Comparison of ENCODE assay signal across 8 mouse cellular contexts in genomic region chr3:56181991-56182370, GRCm38 (mm10). TPM values are rescaled to one million over a fixed set of nuclear protein-coding genes. Genes with fewer than 3 reads are reported as not detected.
DNase-seq lines count a peak whose midpoint lies in the region; ATAC-seq lines count a peak whose summit lies in the region.

No protein-coding gene starts in this region.

- peak overlapping the region; percentile 92 for H3K27ac ChIP-seq in heart, embryonic 13.5 days (replicated peaks)
- H3K27ac ChIP-seq in heart, embryonic 16.5 days (ENCODE audit: low read length), result peak overlapping the region; percentile 88; the same call in 1 of the 2 replicates
- peak overlapping the region; percentile 98 for H3K27ac ChIP-seq in midbrain, embryonic 10.5 days (replicated peaks)

- no peaks in the 10 kb centered on the region for H3K27me3 ChIP-seq in heart, embryonic 13.5 days (replicated peaks)
- H3K27me3 ChIP-seq in heart, embryonic 16.5 days (ENCODE audit: control insufficient read depth, insufficient read depth, low read length), result no peaks in the 10 kb centered on the region
- peaks cover 18% of the 10 kb centered on the region for H3K27me3 ChIP-seq in midbrain, embryonic 10.5 days (ENCODE audit: low read depth, poor library complexity, severe bottlenecking)

- no peak for ATAC-seq in heart, embryonic 13.5 days (ENCODE audit: extremely low read depth, insufficient number of reproducible peaks, low FRiP score, low TSS enrichment)
- no peak for ATAC-seq in heart, embryonic 16.5 days (replicated peaks; ENCODE audit: extremely low read depth, insufficient read depth, low FRiP score)

- intact Hi-C loops in heart, postnatal 36 days (cut with DNase I), result loop anchor here (5.0 to 10.0 kb wide), 2 partner anchors 105 to 573 kb away; no protein-coding TSS in a partner anchor

- H3K4me3 ChIP-seq in heart, embryonic 13.5 days, result peak overlapping the region; percentile 94
- peak overlapping the region; percentile 91 for H3K4me3 ChIP-seq in heart, embryonic 16.5 days (ENCODE audit: low read length)
- peak overlapping the region; percentile 90 for H3K4me3 ChIP-seq in midbrain, embryonic 10.5 days

- H3K4me2 ChIP-seq in heart, embryonic 13.5 days, result peak overlapping the region; percentile 87
- peak overlapping the region; percentile 91 for H3K4me2 ChIP-seq in heart, embryonic 16.5 days (ENCODE audit: low read depth, low read length)

- H3K4me1 ChIP-seq in heart, embryonic 13.5 days, result peaks cover 27% of the 10 kb centered on the region
- peaks cover 16% of the 10 kb centered on the region for H3K4me1 ChIP-seq in heart, embryonic 16.5 days (ENCODE audit: control insufficient read depth, insufficient read depth, low read length)
- peaks cover 30% of the 10 kb centered on the region for H3K4me1 ChIP-seq in midbrain, embryonic 10.5 days

- DNase-seq in heart, postnatal 36 days, result no peak
- DNase-seq in NIH3T3 (ENCODE audit: low read depth), result peak; percentile 12
- DNase-seq in midbrain, embryonic 10.5 days (ENCODE audit: low spot score), result peak; percentile 17
- no peak for DNase-seq in ovary, postnatal 36 days (ENCODE audit: low spot score)
- no peak for DNase-seq in thymus, adult 18-20 months
- DNase-seq in urinary bladder, postnatal 10 days (ENCODE audit: low spot score), result no peak

- no peaks in the 10 kb centered on the region for H3K36me3 ChIP-seq in heart, embryonic 13.5 days
- no peaks in the 10 kb centered on the region for H3K36me3 ChIP-seq in heart, embryonic 16.5 days (ENCODE audit: control insufficient read depth, insufficient read depth)
- no peaks in the 10 kb centered on the region for H3K36me3 ChIP-seq in midbrain, embryonic 10.5 days

- 11% methylated on average over 4 of the region's 4 CpGs for WGBS in heart, embryonic 13.5 days
- 5% methylated on average over 4 of the region's 4 CpGs for WGBS in heart, embryonic 16.5 days
- 4% methylated on average over 4 of the region's 4 CpGs for WGBS in midbrain, embryonic 10.5 days

- H3K9me3 ChIP-seq in heart, embryonic 13.5 days, result no peaks in the 10 kb centered on the region
- H3K9me3 ChIP-seq in heart, embryonic 16.5 days (replicated peaks; ENCODE audit: control insufficient read depth, low read length), result no peaks in the 10 kb centered on the region
- H3K9me3 ChIP-seq in midbrain, embryonic 10.5 days (replicated peaks), result no peaks in the 10 kb centered on the region

- peak overlapping the region; percentile 97 for H3K9ac ChIP-seq in heart, embryonic 13.5 days
- peak overlapping the region; percentile 89 for H3K9ac ChIP-seq in heart, embryonic 16.5 days (ENCODE audit: low read length)

RNA-seq across cellular contexts. Expression of gene Nbea, which starts 1.5 kb away (rescaled TPM):
- polyA plus RNA-seq in heart, embryonic 13.5 days (2015; fragmentation: Nextera tagmentation; extraction: Ambion mirVana), result 7.5 and 7.7 TPM in 2 replicates
- total RNA-seq in heart, postnatal 36 days (2021), result 10 to 100 TPM; 14.3 to 14.7 TPM
- 6.9 and 7.0 TPM in 2 replicates for polyA plus RNA-seq in heart, embryonic 16.5 days (2015; fragmentation: Nextera tagmentation; extraction: Ambion mirVana)
- 9.7 and 13.8 TPM in 2 replicates for polyA plus RNA-seq in midbrain, embryonic 10.5 days (2016; fragmentation: Nextera tagmentation; extraction: Ambion mirVana)

Comparison
In these comparisons a context has a peak if more than half of its experiments do, and no peak if none do; other contexts are left out.
1. DNase-seq: peak in NIH3T3 (single experiment) and midbrain, embryonic 10.5 days (single experiment); none in heart, postnatal 36 days (0 of 2), ovary, postnatal 36 days (single experiment), thymus, adult 18-20 months (0 of 2) and urinary bladder, postnatal 10 days (single experiment).
2. Peak in every context shown above with its lines, with median percentiles within 50 percentile points of each other: H3K27ac ChIP-seq and H3K4me3 ChIP-seq.